Mouse (Mus musculus): ENCODE results near the gene Slx4. TPM values are rescaled to one million over a fixed set of nuclear protein-coding genes. Genes with fewer than 3 reads are reported as not detected.
"Not testable (repeated sequence)": the region's sequence is repeated elsewhere in the genome, so short reads cannot be mapped to it uniquely, and the experiment has no call there.

Slx4 gene
- total RNA-seq (2021): 10 to 100 TPM; 15.5 to 15.6 TPM

DNA sequence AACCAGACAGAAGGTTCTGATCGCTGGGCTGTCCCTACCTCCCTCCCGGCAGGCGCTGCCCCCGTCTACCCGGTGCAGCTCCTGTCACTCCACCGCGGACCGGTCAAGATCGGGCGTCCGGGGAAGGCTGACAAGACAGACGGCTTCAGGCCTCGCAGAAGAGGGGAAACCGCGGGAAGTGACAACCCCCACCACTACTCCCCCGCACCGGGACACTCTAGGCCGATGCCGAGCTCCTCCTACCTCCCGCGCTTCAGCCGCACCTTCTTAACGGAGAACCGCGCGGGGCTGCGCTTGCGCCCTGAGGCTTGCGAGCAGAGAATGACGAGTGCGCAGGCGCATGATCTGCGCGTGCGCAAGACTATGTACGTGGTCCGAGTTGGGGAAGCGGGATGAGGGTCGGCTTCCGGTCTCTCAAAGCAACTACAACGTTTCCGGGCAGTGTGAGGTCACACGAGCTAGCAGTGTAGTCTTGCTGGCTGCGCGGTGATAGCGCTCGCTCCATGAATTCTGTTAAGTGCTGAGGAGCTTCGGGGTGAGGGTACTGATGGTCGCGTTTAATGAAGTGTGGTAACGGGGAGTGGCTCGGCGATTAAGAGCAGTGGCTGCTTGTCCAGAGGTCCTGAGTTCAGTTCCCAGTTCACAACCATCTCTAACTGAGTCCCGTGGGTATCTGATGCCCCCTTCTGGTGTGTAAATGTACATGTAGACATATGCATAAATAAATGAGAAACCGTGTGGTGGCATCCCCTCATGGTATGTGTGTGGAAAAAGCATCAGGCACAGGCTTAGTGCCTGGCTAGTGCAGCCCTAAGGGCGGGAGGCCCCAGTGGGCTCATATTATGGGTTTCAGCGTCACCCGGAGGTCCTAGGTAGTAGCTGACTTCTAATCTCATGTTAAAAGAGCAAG, at the start of gene Slx4:
Gene Slx4 (minus strand): TSS at position 282 of the 910 bp plus-strand sequence.
- DNase-seq: peak; percentile 95

DNA sequence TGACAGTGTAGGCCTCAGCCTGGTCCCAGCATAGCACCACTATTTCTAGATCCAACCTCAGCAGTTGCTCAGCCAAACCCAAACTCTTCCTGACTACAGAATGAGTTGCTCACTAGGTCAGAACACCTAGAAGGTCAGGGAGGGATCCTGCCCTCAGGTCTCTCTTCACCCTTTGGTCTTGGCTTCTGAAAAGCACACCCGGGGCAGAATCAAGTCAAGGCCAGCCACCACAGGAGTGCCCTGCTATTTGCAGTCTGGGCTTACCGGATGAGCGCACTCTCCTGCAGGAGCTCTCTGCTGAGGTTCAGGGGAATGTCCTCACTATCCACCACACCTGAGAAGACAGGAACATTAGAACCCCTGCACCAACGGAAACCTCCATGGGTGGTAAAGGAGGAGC, 49.0 kb upstream of the Slx4 start:
- DNase-seq: no peak

DNA sequence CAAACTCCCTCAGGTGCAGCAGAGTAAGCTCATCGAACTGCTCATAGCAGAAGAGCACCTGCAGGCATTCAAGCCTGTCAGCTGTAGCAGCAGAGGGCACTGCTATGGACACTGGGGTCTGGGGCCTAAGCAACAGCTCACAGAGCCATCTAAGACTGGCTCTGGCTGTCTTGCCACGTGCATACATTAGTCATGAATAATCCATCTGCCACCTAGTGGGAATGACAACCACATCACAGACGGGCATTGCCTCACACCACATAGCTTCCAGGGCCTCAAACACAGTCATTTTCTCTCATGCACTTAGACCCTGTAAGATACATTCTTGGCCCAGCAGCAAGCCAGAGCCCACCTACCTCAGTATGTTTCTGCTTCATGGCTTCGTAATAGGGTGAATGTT, 42.0 kb upstream of the Slx4 start:
- no peak for DNase-seq

DNA sequence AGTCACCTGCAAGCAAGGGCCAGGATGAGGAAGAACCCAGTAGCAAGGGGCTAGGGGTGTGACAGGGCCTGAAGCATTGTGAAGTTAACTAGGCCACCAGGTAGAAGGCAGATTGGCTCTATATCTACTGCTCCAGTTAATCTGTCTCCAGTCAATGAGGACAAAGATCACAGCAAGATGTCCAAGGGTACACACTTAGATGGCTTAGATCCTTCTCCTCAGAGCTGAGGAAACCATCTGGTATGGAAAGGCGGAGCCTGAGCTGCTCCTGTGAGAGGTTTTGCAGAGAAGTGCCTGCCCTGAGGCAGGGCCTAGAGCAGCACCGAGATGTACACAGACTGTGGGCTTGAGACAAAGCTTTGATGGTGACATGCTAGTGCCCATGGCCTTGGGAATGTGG, 40.5 kb upstream of the Slx4 start:
- DNase-seq: no peak

DNA sequence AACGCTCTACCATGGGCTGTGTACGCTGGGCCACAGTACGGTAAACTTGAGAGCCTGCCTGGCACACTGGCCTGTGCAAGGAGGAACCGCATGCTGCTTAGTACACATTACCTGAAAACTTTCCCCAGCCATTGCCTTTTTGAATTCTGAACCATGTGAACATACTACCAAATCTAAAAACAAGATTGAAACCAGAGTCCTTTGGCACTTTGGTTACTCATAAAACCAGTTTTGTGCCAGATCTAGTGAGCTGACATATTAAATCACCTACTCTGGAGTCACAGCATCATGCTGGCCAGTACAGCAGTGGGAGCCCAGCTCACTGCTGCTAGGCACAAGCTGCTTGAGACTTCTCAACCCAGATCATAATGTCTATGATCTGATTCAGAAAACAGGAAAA, 38.1 kb upstream of the Slx4 start:
- DNase-seq: no peak

DNA sequence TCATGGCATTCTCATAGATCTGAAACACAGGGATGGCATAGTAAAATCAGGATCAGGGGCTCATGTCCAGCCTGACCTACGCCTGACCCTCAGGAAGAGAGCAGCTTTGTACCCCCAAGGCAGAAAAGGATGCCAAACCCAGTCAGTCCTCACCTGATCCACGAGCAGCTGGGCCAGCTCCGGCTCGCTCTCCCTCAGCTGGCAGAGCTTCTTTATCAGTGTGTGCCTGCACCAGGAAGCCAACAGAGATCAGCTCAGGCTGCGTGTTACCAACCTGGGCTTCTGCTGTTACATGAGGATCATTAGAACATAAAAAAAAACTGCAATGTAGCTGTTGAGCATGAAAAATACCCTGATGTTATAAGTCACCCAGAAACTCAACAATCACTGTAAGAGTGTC, 36.6 kb upstream of the Slx4 start:
- DNase-seq: no peak

DNA sequence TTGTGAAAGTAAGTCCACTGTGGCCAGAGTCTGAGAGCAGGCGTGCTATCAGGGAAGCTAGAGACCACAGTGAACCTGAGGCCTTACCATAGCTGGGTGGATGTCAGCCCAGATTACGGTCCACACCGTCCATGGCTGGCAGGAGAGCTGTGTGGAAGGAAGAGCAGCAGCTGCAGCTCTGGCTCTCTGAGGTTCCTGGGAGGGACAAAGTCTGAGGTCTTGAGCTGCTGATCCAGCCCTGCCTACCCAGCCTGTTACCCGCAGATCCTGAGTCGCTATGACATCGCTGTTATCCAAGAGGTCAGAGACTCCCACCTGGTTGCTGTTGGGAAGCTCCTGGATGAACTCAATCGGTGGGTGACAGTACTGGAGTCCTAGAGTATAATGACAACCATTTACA, 34.1 kb upstream of the Slx4 start:
- DNase-seq: no peak

DNA sequence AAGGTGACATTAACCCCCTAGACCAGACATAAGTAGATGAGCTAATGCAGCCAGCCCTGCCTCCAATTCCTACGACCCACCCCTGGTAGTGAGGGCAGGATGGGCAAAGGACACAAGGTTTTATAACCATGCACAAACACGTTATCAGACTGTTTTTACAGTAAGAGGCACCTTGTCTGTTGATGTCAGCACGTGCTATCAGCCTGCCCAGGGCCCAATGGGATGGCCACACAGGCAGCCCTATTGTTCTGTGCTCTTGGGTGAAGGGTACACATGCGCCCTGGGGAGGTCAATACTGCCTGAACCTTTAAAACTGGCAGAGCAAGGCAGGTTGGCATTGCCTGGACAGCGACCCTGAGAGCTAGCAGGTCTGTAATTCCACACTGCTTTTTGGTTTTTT, 33.2 kb upstream of the Slx4 start, which contains the start of gene Dnase1:
Gene Dnase1 (plus strand): TSS at position 136 of the 400 bp plus-strand sequence.
- no peak for DNase-seq

DNA sequence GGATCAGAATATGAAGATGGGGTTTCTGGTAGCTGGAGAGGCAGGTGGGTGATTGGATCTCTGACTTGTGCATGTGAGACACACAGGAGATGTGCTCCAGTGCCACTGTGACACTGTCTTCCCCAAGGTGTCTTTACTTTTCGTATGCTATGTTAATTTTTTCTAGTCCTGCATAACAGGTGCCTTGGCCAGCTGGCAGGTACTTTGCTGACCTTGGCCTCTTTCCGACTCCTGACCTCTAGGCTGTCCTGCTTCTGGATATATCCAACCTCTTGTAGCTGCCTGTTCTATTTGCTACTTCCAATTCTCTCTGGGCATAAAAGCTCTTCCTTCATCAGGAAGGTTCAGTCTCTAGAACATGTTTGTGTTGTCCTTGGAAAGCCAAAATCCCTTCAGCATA, 32.0 kb upstream of the Slx4 start:
- no peak for DNase-seq

DNA sequence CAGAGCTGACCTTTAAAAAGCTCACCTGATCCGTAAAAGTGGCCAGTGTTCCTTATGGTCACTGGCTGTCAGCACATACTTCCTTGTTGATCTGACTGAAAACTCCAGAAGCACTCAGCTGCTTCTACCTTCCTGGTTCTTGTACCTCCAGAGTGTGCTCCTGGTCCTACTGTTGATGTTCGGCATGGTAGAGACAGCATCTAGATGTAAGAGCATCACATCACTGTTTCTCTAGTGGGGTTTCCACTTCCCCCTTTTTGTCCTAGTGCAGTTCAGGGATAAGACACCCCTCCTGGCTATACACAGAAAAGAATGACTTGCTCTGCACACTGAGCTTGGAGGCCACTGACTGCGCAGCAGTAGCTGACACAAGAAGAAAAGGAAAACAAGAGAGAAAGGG, 30.9 kb upstream of the Slx4 start:
- no peak for DNase-seq

DNA sequence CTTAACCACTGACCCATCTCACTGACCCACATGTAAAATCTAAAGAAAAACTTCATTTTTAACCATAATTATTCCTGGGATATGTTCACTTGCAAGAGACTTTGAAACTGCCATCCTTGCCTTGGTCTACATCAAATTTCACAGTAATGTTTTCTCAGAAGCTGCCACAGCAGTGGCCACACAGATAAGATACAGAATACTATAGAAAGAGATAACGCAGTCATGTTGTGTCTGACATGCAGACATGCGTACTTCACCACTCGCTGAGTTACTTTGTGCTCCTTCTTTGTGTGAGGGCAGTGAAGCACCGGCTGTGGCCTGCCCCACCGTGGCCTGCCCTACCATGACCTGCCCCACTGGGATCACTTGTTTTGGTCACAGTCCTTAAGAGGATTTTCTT, 30.4 kb upstream of the Slx4 start:
- DNase-seq: no peak

DNA sequence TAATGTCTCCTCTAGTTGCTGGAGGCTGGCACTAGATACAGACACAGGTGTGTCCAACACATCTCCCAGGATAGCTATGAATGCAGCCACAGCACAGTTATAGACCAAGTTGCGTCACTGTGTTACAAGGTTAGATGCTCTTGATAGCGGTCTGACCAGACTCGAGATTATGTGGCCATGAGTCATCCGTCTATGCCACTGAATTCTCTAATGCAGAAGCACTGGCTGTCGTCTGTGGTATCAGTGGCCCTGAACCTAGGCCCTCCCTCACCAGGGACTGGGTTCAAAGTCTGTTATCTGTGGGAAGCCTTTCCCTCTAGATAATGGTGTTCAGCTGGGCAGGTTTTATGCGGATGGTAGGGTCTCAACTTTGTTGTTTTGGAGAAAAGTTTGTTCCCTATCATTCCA, 28.8 kb upstream of the Slx4 start:
- no peak for DNase-seq

DNA sequence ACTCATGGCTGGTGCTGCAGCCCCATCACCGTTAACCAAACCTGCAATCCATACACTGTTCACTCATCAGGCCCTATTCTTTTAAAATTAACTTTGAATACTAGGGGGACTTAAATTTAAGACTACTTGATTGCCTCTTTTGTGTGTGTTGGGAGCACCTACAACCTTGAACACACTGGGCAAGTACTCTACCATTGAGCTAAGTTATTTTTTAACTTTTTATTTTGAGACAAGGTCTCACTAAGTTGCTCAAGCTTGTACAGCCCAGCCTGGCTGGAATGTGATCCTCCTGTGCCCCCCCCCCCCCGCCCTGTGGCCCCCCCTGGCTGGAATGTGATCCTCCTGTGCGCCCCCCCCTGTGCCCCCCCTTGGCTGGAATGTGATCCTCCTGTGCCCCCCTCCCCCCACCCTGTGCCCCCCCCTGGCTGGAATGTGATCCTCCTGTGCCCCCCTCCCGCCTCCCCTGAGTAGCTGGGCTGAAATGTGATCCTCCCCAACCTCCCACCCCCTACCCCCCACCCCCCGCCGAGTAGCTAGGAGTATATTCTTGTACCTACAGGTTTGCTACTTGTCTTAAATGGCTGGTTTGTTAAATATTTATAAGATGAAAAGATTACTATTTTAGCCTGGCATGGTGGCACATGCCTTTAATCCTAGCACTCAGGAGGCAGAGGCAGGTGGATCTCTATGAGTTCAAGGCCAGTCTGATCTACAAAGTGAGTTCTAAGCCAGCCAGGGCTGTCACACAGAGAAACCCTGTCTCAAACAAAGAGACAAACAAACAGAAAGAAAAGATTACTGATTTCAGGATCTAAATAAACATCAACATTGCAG, 28.1 kb upstream of the Slx4 start:
- no peak for DNase-seq

DNA sequence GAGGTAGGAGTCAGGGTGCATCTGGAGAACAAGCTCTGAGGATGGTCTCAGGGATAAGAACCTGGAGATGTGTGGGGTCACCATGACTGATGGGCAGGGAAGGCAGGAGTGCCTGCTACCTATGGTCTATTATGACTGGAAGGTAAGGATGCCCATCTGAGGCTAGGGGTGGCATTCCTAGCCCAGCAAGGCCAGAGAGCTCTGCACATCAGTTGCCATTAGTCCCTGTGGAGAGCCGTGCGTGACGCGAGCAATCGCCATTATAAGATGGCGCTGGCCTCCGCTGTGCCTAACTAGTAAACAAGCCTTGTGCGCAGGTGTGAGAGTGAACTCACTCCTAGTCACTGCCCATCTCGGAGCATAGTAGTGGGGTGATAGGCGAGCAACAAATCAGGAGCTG, 26.9 kb upstream of the Slx4 start:
- DNase-seq: no peak

DNA sequence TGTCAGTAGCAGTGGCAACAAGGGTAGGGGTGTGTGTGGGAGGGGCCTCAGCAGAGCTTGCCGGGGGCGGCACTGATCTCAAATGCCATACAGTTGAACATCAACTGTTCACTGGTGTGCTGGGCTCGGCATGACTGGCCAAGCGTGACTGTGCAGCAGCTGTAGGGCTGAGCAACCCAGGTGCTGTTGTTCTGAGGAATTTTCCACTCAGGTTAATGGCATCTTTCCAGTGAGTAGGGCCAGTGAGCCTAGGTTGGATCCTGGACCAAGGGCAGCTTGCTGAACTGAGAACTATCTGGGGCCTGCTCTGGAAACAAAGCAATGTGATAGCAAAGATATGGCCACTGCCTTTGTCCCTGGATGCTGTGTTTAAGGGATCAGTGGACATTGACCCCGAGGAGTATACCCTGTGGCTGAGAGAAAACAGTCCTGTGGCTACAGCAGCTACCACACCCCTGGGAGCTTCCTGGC, 25.8 kb upstream of the Slx4 start:
- no peak for DNase-seq

DNA sequence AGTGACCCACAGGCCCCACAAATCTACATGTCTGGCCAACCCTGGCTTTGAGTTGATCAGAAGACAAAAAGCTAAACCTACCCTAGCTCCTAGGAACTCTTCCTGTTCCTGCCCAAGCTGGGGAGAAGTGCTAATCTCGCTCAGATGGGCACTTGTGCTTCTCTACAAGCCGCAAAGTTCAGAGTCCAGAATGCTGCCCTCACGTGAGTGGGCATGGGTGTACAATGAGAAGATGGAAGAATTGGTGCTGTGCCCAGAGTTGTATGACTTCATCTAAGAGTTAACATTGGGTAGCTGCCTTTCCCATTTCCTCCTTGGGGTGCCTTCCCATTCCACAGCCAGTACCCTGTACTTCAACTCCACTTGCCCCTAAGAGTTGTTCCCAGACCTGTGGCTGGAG, 23.6 kb upstream of the Slx4 start:
- DNase-seq: no peak

DNA sequence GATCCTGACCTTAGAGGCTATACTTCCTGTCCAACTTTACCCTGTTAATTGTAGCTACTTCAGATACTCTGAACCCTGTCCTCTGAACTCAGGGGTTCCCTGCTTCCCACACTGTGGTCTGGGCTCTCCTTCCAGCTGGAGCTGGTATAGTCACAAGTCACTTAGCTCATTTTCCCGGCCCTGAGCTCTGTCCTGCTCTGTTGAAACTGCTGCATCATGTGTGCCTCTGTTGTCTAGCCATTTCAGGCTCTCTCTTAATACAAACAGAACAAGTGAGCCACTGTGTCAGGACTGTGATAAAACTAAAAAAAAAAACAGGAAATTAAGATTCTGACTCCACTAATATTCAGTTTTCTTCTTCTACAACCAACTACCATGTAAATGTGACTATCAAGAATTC, 23.1 kb upstream of the Slx4 start:
- no peak for DNase-seq

DNA sequence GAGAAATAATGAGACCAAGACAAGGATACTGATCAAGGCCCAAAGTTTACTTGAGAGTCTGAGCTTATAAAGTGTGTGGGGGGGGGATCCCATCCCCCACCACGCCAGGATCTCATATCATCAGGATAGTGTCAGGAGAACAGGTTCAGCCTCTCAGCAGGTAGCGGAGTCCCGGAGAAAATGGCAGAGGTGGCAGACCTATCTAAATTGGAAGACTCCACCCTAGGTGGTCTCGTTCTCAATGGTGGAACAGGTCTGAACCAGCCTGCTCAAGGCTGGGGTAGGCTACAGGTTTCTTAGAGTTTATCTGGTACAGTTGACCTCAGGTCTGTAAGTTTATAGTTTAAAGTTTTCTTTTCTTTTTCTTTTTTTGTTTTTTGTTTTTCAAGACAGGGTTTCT, 19.1 kb upstream of the Slx4 start:
- DNase-seq: no peak

DNA sequence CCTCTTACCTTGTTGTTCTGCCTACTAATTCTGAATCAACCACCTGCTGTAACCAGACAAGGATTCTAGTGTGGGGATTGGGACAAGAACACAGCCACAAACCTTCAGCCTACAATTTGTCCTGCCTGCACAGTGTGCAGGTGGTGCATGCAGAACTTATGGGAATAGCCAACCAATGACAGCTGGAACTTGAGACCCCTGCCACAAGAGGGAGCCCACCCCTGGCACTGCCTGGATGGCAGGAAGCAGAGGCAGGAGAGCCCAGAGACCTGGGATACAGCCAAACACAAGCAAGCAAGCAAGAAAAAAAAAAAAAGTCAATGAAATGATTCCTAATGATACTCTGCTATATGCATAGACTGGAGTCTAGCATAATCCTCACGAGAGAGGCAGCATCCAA, 17.7 kb upstream of the Slx4 start:
- DNase-seq: no peak

DNA sequence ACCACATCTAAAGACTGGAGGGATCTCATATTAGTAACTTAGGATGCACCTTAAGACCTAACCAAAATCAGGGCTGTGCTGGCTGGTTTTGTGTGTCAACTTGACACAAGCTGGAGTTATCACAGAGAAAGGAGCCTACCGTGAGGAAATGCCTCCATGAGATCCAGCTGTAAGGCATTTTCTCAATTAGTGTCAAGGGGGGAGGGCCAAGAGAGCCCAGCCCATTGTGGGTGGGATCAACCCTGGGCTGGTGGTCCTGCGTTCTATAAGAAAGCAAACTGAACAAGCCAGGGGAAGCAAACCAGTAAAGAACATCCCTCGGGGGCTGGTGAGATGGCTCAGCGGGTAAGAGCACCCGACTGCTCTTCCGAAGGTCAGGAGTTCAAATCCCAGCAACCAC, 13.9 kb upstream of the Slx4 start:
- not testable (repeated sequence) for DNase-seq

DNA sequence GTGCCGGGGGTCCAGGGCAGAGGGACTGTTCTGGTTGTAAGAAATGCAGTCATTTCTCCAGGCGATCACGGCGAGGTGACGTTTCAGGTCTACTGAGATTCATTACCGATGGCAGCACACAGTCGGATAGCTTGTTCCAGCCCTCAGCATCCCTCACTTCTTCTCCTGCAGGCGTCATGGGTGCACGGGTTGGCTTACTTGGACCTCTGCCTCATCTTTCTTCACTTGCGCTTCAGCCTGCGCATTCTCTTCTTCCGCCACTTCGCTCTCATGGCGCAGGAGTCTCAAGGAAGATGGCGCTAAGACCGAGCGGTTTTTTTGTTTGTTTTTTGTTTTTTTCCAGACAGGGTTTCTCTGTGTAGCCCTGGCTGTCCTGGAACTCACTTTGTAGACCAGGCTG, 13.2 kb upstream of the Slx4 start:
- DNase-seq: not testable (repeated sequence)

DNA sequence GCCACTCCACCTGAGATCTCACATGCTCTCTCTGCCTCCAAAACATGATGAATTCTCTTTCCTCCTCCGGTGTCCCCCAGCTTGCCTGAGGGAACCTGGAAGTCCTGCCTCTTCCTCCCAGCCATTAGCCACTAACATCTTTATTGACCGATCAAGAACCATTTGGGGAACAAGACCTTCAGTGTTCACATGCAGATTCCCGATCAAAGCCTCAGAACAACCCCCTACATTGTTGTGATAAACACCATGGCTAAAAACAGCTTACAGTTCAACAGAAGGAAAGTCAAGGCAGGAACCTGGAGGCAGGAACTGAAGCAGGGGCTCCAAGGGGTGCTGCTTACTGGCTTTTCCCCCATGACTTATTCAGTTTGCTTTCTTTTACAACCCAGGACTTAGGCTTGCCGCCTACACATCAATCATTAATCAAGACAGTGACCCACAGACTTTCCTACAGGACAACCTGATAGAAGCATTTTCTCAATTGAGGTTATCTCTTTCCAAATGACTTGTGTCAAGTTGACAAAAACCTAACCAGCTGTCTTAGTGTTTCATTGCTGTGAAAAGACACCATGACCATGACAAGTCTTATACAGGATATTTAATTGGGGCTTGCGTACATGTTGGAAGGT, 10.6 kb upstream of the Slx4 start:
- no peak for DNase-seq

Measured in heart, postnatal 4 days (tissue).